Comparison of ENCODE assay signal across 13 mouse cellular contexts in the genomic region with DNA sequence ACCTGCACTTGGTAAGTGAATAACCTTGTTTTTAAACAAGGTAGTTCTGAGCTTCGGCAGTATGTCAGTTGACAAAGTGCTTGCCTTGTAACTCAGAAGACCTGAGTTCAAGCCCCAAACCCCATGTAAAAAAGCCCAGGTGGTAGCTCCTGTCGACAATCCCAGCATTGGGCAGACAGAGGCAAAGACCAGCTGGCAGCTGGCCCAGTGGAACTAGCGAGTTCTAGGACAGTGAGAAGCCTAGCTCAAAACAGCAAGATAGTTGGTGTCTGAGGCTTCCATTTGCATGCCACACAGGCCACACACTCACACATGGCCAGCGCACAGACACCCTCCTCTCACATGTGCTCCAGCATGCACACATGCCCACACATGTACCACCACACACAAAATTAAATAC.
A peak's percentile ranks its signal among the peaks of the same experiment; 100 is the strongest.
DNase-seq lines count a peak whose midpoint lies in the region.
"Had no signal": no experiment of that assay in that cellular context is flagged by ENCODE, and none has a peak within 500 bp of the region (broad histone marks: within the 10 kb centered on the region; RNA-seq: fewer than 3 reads in every experiment).

No protein-coding gene starts in this region.

- intact Hi-C loops in heart, postnatal 10 days (cut with DNase I), result no loop called here
- intact Hi-C loops in left cerebral cortex, postnatal 14 days (cut with DNase I), result no loop called here

- peak; percentile 31 to 36 for DNase-seq in heart, postnatal 10 days
- no peak for DNase-seq in heart, adult 11 months
- DNase-seq in right cerebral cortex, postnatal 4 days, result peak; percentile 6
- DNase-seq in right cerebral cortex, postnatal 10 days (ENCODE audit: low spot score in 2 of 2), result no peak
- peak; percentile 32 for DNase-seq in cerebellum, adult 8-10 months
- peak; percentile 47 to 50 for DNase-seq in cerebellum, postnatal 36 days
- DNase-seq in left cerebral cortex, postnatal 14 days (ENCODE audit: low spot score in 2 of 2), result no peak
- no peak for DNase-seq in frontal cortex, postnatal 14 days (ENCODE audit: low spot score in 2 of 2)
- DNase-seq: gastrocnemius, adult 2 months; kidney, adult 9 months; kidney, postnatal 25 days; right cerebral cortex, postnatal 25 days; thymus, postnatal 25 days had no signal

Comparison
In these comparisons a context has a peak if more than half of its experiments do, and no peak if none do; other contexts are left out.
1. DNase-seq: peak in heart, postnatal 10 days (2 of 2), right cerebral cortex, postnatal 4 days (single experiment), cerebellum, adult 8-10 months (single experiment) and cerebellum, postnatal 36 days (2 of 2); none in heart, adult 11 months (single experiment), right cerebral cortex, postnatal 10 days (0 of 2), left cerebral cortex, postnatal 14 days (0 of 2) and frontal cortex, postnatal 14 days (0 of 2).